Mouse (Mus musculus): ENCODE data around the gene Lzts2.

Gene Lzts2

GRCm38 (mm10) chr19:45014335-45014971 lies at the start of gene Lzts2:
Gene Lzts2 (plus strand): TSS chr19:45014414.
- DNase-seq (ENCODE audit: low read depth, low spot score), result peak; percentile 72

DNA sequence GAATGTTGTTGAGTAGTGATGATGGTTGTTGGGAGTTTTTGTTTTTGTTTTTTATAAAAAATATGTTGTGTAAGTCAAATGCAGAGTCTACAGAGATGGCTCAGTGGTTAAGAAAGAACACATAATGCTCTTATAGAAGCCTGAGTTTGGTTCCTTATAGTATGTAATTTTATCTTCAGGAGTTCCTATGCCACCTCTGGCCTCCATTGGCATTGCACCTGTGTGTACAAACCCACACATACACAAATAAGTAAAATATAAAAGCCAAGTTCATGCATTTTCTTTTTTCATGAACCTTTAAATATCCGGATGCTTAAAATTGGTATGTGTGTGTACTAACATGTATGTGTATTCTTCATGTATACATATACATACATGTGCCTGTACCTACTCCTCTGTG lies 48.2 kb upstream of the Lzts2 start:
- DNase-seq (ENCODE audit: low read depth, low spot score), result no peak

DNA sequence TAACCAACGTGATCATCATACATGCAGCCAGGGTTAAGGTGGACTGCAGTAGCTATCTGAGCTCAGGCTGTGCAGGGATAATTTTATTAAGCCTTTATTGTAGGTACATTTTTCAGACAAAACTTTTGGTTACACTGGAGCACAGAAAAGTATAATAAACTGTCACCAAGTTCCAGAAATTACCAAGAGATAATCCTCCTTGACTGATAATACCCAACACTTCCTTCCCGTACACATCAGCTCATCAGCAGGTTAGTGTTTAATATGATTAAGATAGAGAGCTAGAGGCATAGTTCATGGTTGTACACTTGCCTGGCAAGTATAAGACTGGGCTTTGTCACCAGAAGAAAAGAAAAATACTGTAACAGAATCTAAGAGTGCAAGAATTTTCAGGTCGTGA lies 45.9 kb upstream of the Lzts2 start:
- DNase-seq (ENCODE audit: low read depth, low spot score), result no peak

DNA sequence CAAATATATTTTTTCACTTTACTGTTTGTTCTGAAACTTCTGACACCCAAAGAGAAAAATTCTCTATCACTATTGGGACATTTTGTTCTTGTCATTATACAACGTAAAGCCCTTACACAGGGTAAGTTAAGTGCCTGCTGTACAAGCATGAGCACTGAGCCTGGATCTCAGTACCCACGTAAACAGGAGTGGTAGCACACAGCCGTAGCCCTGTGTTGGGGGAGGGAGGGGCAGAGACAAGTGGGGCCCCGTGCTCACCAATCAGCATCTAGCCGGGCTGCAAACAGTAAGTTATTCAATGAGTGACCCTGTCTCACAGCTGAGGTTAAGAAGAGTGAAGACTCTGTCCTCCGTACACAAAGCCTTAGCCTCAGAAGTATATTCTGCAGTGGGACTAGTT lies 37.6 kb upstream of the Lzts2 start:
- DNase-seq (ENCODE audit: low read depth, low spot score), result no peak

- DNase-seq (ENCODE audit: low read depth, low spot score), result no peak
Observed at GRCm38 (mm10) chr19:44977148-44977547, 37.1 kb upstream of the Lzts2 start.

DNA sequence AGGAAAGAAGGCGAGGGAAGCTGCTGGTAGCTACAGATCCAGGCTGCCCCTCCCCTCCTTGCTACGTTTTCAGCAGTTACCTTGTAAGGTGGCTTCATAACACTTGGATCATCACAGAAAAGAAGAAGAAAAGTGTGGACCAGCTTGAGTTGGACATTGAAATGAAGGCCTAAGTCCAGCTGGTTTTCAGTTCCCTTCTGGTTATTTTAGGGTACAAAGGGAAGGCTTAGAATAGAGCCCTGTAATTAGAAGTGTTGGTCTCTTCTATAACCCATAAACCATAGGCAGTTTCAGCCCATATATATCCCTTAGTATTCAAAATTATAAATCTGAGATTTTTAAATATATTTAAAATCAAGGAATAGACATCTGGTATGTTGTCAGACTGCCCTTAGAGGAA lies 33.4 kb upstream of the Lzts2 start:
- DNase-seq (ENCODE audit: low read depth, low spot score), result no peak

- DNase-seq (ENCODE audit: low read depth, low spot score), result no peak
Observed at GRCm38 (mm10) chr19:44982477-44983115, 31.6 kb upstream of the Lzts2 start.

GRCm38 (mm10) chr19:44983366-44983765 lies 30.8 kb upstream of the Lzts2 start:
- no peak for DNase-seq (ENCODE audit: low read depth, low spot score)

DNA sequence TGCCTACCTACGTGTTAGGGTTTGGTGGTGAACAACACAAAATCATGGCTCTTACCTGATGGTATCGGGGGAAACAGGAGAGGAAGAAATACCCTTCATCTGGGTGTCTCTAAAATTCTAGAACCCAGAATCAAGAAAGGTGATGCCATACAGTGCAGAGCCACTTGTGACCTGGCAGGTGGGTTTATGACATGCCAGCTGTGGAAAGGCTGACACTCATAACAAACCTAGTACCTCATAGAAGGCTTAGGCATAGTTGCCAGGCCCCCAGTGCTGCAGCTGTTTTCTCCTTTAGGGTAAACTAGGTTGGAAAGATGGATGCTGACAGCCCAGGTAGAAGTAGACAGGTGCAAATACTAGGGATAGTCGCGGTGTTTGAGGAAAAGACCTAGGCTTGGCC lies 29.8 kb upstream of the Lzts2 start:
- DNase-seq (ENCODE audit: low read depth, low spot score), result no peak

- DNase-seq (ENCODE audit: low read depth, low spot score), result no peak
Observed at GRCm38 (mm10) chr19:44985159-44985988, 28.8 kb upstream of the Lzts2 start.

DNA sequence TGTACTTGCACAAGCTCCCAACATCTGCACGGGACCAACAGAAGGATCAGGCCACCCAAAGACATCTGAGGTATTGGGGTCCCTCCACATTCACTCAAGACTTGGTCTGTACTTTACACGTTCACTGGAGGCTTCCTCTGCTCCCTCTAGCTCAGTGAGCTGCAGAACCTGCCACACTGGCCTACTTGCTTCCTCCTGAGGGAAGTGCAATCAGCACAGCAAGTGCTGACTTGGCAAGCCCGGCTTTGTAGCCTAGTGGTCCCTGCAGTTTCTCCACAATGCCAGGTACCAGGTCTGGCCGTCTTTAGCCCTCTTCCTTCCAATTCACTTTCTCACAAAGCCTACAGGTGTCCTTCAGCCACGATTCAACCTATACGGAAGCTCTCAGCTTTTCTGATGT lies 27.2 kb upstream of the Lzts2 start:
- DNase-seq (ENCODE audit: low read depth, low spot score), result no peak

- DNase-seq (ENCODE audit: low read depth, low spot score), result no peak
Observed at GRCm38 (mm10) chr19:44987851-44988250, 26.4 kb upstream of the Lzts2 start.

- DNase-seq (ENCODE audit: low read depth, low spot score), result no peak
Observed at GRCm38 (mm10) chr19:44988321-44988720, 25.9 kb upstream of the Lzts2 start.

GRCm38 (mm10) chr19:44988831-44989566 lies 25.2 kb upstream of the Lzts2 start, which contains the start of gene Sema4g:
Gene Sema4g (plus strand): TSS chr19:44989101.
- DNase-seq (ENCODE audit: low read depth, low spot score), result peak; percentile 56

- no peak for DNase-seq (ENCODE audit: low read depth, low spot score)
Observed at GRCm38 (mm10) chr19:44989567-44990495, 24.4 kb upstream of the Lzts2 start.

- DNase-seq (ENCODE audit: low read depth, low spot score), result peak; percentile 25
Observed at GRCm38 (mm10) chr19:44991031-44991430, 23.2 kb upstream of the Lzts2 start.

DNA sequence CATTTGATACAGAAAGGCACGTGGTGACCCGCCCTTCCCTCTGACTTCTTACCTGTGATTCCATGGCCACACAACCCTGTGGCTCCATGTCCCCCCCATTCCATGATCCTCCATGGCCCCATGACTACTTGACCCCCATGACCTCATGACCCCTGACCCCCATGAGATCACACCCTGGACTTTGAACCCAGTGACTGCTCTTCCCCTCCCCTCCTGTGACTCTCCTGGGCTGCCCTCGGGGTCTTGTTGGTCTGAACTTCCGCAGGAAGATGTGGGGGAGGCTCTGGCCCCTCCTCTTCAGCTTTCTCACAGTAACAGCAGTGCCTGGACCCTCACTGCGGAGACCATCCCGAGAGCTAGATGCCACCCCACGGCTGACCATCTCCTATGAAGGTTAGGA lies 22.0 kb upstream of the Lzts2 start:
- DNase-seq (ENCODE audit: low read depth, low spot score), result peak; percentile 25

DNA sequence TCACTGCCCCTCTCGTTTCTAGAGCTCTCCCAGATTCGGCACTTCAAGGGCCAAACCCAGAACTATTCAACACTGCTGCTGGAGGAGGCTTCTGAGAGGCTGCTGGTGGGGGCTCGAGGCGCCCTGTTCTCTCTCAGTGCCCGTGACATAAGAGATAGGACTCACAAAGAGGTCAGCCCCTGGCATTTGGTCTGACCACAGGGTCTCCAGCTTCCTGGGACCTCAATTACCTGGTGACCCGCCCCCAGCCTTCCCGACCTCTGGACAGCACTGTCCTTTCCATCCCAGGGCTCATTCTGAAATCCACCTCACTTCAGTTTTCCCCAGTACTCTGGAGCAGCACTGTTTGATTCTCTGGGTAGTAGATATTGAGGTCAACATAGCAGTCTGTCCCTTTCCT lies 21.5 kb upstream of the Lzts2 start:
- DNase-seq (ENCODE audit: low read depth, low spot score), result no peak

GRCm38 (mm10) chr19:44997786-44998185 lies 16.4 kb upstream of the Lzts2 start:
- no peak for DNase-seq (ENCODE audit: low read depth, low spot score)

GRCm38 (mm10) chr19:44999647-45000046 lies 14.6 kb upstream of the Lzts2 start:
- DNase-seq (ENCODE audit: low read depth, low spot score), result no peak

DNA sequence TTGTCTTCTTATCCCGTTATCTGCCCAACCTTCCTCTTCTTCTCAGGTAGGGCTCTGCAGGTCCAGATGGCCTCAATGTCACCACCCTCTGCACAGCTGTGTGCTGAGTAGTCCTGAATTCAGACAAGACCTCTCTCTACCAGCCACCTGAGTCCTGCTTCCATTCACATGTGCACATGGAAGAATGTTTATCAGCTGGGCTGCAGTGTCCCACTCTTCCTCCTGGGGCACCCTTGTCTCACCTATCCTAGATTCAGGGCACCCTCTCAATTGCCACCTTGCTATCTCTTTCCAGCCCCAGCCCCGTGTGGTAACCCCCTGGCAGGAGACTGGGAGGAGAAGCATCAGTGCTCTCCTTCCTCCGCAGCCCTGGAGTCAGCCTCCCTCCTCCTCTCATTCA lies 11.9 kb upstream of the Lzts2 start:
- no peak for DNase-seq (ENCODE audit: low read depth, low spot score)

All from ZHBTc4 (cell line).